Mouse (Mus musculus): ENCODE results near the gene Mrgprf.

Mrgprf gene

GRCm38 (mm10) chr7:145300321-145301007, at the start of gene Mrgprf:
TSS of gene Mrgprf (plus strand) at chr7:145300828.
- no peak for DNase-seq

GRCm38 (mm10) chr7:145252715-145253476, 47.7 kb upstream of the Mrgprf start:
- DNase-seq: peak; percentile 86

- DNase-seq: no peak
These were observed 46.5 kb upstream of the Mrgprf start for GRCm38 (mm10) chr7:145253986-145254630.

GRCm38 (mm10) chr7:145256092-145256491, 44.5 kb upstream of the Mrgprf start:
- no peak for DNase-seq

- DNase-seq: no peak
These were observed 36.4 kb upstream of the Mrgprf start for GRCm38 (mm10) chr7:145264202-145264601.

- no peak for DNase-seq
These were observed 34.6 kb upstream of the Mrgprf start for GRCm38 (mm10) chr7:145266011-145266410.

- DNase-seq: no peak
These were observed 31.7 kb upstream of the Mrgprf start for GRCm38 (mm10) chr7:145268890-145269289.

- DNase-seq: no peak
These were observed 29.7 kb upstream of the Mrgprf start for GRCm38 (mm10) chr7:145270955-145271354.

GRCm38 (mm10) chr7:145275488-145275887, 25.1 kb upstream of the Mrgprf start:
- no peak for DNase-seq

GRCm38 (mm10) chr7:145281396-145281795, 19.2 kb upstream of the Mrgprf start:
- DNase-seq: no peak

- no peak for DNase-seq
These were observed 17.6 kb upstream of the Mrgprf start for GRCm38 (mm10) chr7:145283041-145283440.

- DNase-seq: peak; percentile 87
These were observed 17.0 kb upstream of the Mrgprf start, which contains the start of gene Tpcn2 for GRCm38 (mm10) chr7:145283487-145284187. TSS of gene Tpcn2 (minus strand) at chr7:145284011.

- no peak for DNase-seq
These were observed 16.3 kb upstream of the Mrgprf start for GRCm38 (mm10) chr7:145284293-145284692.

- DNase-seq: no peak
These were observed 15.2 kb upstream of the Mrgprf start for GRCm38 (mm10) chr7:145285476-145285875.

- DNase-seq: no peak
These were observed 13.2 kb upstream of the Mrgprf start for GRCm38 (mm10) chr7:145287410-145287809.

- DNase-seq: no peak
These were observed 11.3 kb upstream of the Mrgprf start for GRCm38 (mm10) chr7:145289302-145289701.

- DNase-seq: no peak
These were observed 8.8 kb upstream of the Mrgprf start for GRCm38 (mm10) chr7:145291847-145292246.

GRCm38 (mm10) chr7:145292726-145293125, 7.9 kb upstream of the Mrgprf start:
- no peak for DNase-seq

GRCm38 (mm10) chr7:145293859-145294258, 6.8 kb upstream of the Mrgprf start:
- DNase-seq: no peak

GRCm38 (mm10) chr7:145298666-145299490, 1.8 kb upstream of the Mrgprf start:
- no peak for DNase-seq

GRCm38 (mm10) chr7:145299562-145300320, 887 bp upstream of the Mrgprf start:
- no peak for DNase-seq

- no peak for DNase-seq
These were observed 346 bp downstream of the Mrgprf start for GRCm38 (mm10) chr7:145301008-145301340.

Data from right cerebral cortex, postnatal 4 days (tissue).